In genomic region chr5:118374968-118375367, GRCm38 (mm10) we compare ENCODE assay signal across 13 mouse cellular contexts.
DNase-seq lines count a peak whose midpoint lies in the region; ATAC-seq and TF ChIP-seq lines count a peak whose summit lies in the region.
"Had no signal": no experiment of that assay in that cellular context is flagged by ENCODE, and none has a peak within 500 bp of the region (broad histone marks: within the 10 kb centered on the region; RNA-seq: fewer than 3 reads in every experiment).

No protein-coding gene starts in this region.

- no peak overlapping the region for H3K27ac ChIP-seq in limb, embryonic 11.5 days (replicated peaks; ENCODE audit: low read depth, low read length)
- no peak overlapping the region; the same call in 1 of the 2 replicates for H3K27ac ChIP-seq in limb, embryonic 10.5 days
- H3K27ac ChIP-seq in liver, postnatal 0 days (ENCODE audit: low read depth): peak overlapping the region; percentile 57
- H3K27ac ChIP-seq in stomach, postnatal 0 days (replicated peaks): no peak overlapping the region
- H3K27ac ChIP-seq: forebrain, embryonic 12.5 days had no signal

- no peak for DNase-seq in limb, embryonic 11.5 days (ENCODE audit: low spot score)
- no peak for DNase-seq in limb, embryonic 10.5 days (ENCODE audit: low spot score)
- peak; percentile 40 for DNase-seq in kidney, adult 9 months
- DNase-seq in liver, postnatal 0 days: no peak
- DNase-seq in stomach, postnatal 0 days (ENCODE audit: low spot score): peak; percentile 32
- DNase-seq in cerebellum, adult 9-11 months: no peak
- DNase-seq in left cerebral cortex, postnatal 25 days (ENCODE audit: low spot score in 2 of 2): no peak
- DNase-seq: adrenal gland, postnatal 36 days; cerebellum, adult 2 months; gastrocnemius, postnatal 25 days; heart, postnatal 10 days had no signal

- H3K36me3 ChIP-seq in limb, embryonic 11.5 days (ENCODE audit: control insufficient read depth, insufficient read depth, low read length): no peaks in the 10 kb centered on the region
- no peaks in the 10 kb centered on the region for H3K36me3 ChIP-seq in limb, embryonic 10.5 days
- H3K36me3 ChIP-seq in liver, postnatal 0 days (replicated peaks; ENCODE audit: insufficient read depth, low read length): no peaks in the 10 kb centered on the region
- no peaks in the 10 kb centered on the region for H3K36me3 ChIP-seq in stomach, postnatal 0 days (ENCODE audit: control insufficient read depth, insufficient read depth, low read length)
- H3K36me3 ChIP-seq: forebrain, embryonic 12.5 days had no signal

- no peak for TF ChIP-seq CTCF in liver, postnatal 0 days (IDR thresholded peaks at IDR 0.05; ENCODE audit: low read depth)
- no peak for TF ChIP-seq CTCF in stomach, postnatal 0 days (IDR thresholded peaks at IDR 0.05; ENCODE audit: low read depth)

- H3K9ac ChIP-seq in limb, embryonic 11.5 days (ENCODE audit: low read length): peak overlapping the region; percentile 23; the same call in 1 of the 2 replicates
- H3K9ac ChIP-seq in liver, postnatal 0 days (replicated peaks): no peak overlapping the region
- no peak overlapping the region for H3K9ac ChIP-seq in stomach, postnatal 0 days (ENCODE audit: low read length)
- H3K9ac ChIP-seq: forebrain, embryonic 12.5 days had no signal

- H3K4me2 ChIP-seq in limb, embryonic 11.5 days (ENCODE audit: low read depth, severe bottlenecking): no peak overlapping the region
- no peak overlapping the region for H3K4me2 ChIP-seq in liver, postnatal 0 days (ENCODE audit: low read depth, low read length)
- H3K4me2 ChIP-seq in stomach, postnatal 0 days (replicated peaks; ENCODE audit: low read depth): no peak overlapping the region
- H3K4me2 ChIP-seq: forebrain, embryonic 12.5 days had no signal

- intact Hi-C loops in left cerebral cortex, postnatal 25 days (cut with DNase I): no loop called here

- 61% methylated on average over 2 of the region's 2 CpGs for WGBS in limb, embryonic 11.5 days
- 67% methylated on average over 2 of the region's 2 CpGs for WGBS in limb, embryonic 10.5 days
- 49% methylated on average over 2 of the region's 2 CpGs for WGBS in liver, postnatal 0 days (ENCODE audit: insufficient replicate concordance)
- WGBS in stomach, postnatal 0 days: 56% methylated on average over 2 of the region's 2 CpGs

- no peak for TF ChIP-seq EP300 in liver, postnatal 0 days (IDR thresholded peaks at IDR 0.05; ENCODE audit: low read depth)
- no peak for TF ChIP-seq EP300 in stomach, postnatal 0 days (optimal IDR thresholded peaks at IDR 0.05)

- H3K4me3 ChIP-seq in limb, embryonic 11.5 days (ENCODE audit: low read depth, low read length): no peak overlapping the region
- H3K4me3 ChIP-seq in limb, embryonic 10.5 days: no peak overlapping the region
- no peak overlapping the region for H3K4me3 ChIP-seq in liver, postnatal 0 days (ENCODE audit: low read depth, low read length)
- H3K4me3 ChIP-seq in stomach, postnatal 0 days (ENCODE audit: low read depth, low read length): no peak overlapping the region
- H3K4me3 ChIP-seq: forebrain, embryonic 12.5 days had no signal

- peaks cover 4% of the 10 kb centered on the region; the same call in 1 of the 2 replicates for H3K27me3 ChIP-seq in limb, embryonic 11.5 days (ENCODE audit: control insufficient read depth, insufficient read depth, low read length)
- H3K27me3 ChIP-seq in limb, embryonic 10.5 days (ENCODE audit: low read depth, poor library complexity, severe bottlenecking): peaks cover 67% of the 10 kb centered on the region
- H3K27me3 ChIP-seq in liver, postnatal 0 days (ENCODE audit: insufficient read depth, low read length): no peaks in the 10 kb centered on the region
- H3K27me3 ChIP-seq in stomach, postnatal 0 days (ENCODE audit: control insufficient read depth, insufficient read depth, low read length): no peaks in the 10 kb centered on the region
- H3K27me3 ChIP-seq: CH12.LX had no signal

- no peak for ATAC-seq in limb, embryonic 11.5 days (ENCODE audit: insufficient number of reproducible peaks, low FRiP score, low TSS enrichment, low read depth)
- no peak for ATAC-seq in liver, postnatal 0 days
- peak; percentile 16; the same call in 1 of the 2 replicates for ATAC-seq in stomach, postnatal 0 days (ENCODE audit: low FRiP score, low TSS enrichment)

- peaks cover 21% of the 10 kb centered on the region for H3K4me1 ChIP-seq in limb, embryonic 11.5 days (ENCODE audit: control insufficient read depth, insufficient read depth, low read length)
- peaks cover 49% of the 10 kb centered on the region for H3K4me1 ChIP-seq in limb, embryonic 10.5 days
- peaks cover 30% of the 10 kb centered on the region for H3K4me1 ChIP-seq in liver, postnatal 0 days (ENCODE audit: insufficient read depth)
- peaks cover under 1% of the 10 kb centered on the region; the same call in 1 of the 2 replicates for H3K4me1 ChIP-seq in stomach, postnatal 0 days (replicated peaks; ENCODE audit: control insufficient read depth, insufficient read depth)

- no peaks in the 10 kb centered on the region for H3K9me3 ChIP-seq in limb, embryonic 11.5 days (ENCODE audit: control insufficient read depth, low read length)
- no peaks in the 10 kb centered on the region for H3K9me3 ChIP-seq in limb, embryonic 10.5 days (replicated peaks)
- H3K9me3 ChIP-seq in liver, postnatal 0 days (ENCODE audit: low read length): no peaks in the 10 kb centered on the region
- H3K9me3 ChIP-seq in stomach, postnatal 0 days (ENCODE audit: control insufficient read depth, low read length): no peaks in the 10 kb centered on the region
- H3K9me3 ChIP-seq: forebrain, embryonic 12.5 days had no signal

Comparison
In these comparisons a context has a peak if more than half of its experiments do, and no peak if none do; other contexts are left out.
1. DNase-seq: peak in kidney, adult 9 months (single experiment) and stomach, postnatal 0 days (single experiment); none in limb, embryonic 11.5 days (single experiment), limb, embryonic 10.5 days (single experiment), liver, postnatal 0 days (single experiment), cerebellum, adult 9-11 months (single experiment) and left cerebral cortex, postnatal 25 days (0 of 2).